Comparison of ENCODE assay signal across 8 mouse cellular contexts in the genomic region with DNA sequence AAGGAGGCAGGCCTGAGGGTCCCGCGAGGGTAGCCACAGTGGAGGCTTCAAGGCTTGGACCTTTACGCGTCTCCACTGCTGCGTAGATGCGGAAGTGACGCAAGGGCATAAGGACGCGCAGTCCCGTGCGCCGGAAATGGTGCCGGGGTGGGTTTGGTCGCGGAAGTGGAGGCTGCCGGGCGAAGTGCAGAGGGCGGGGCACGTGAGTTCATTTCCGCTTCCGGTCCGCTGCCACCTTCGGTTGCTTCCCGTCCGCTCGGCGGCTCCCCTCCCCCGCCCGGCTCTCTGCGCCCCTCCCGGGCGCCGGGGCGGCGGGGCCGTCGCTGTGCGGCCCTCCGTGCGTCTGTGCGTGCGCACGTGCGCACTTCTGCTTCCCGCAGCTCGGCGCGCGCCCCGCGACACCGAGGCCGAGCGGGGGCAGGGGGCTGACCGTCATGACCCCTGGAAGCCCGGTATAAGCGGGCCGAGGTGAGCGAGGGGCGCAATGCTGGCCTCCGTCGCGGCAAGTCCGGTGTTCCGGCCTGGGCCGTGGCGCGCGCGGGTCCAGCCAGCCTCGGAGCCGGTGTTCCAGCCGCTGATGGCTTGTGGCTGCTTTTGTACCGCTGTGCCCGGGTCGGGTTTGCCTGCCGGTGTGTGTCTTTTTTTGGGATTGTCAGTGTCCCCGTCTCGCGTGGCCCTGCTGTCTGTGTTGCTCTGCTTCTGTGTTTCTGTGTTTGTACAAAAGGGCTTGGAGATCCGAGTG. TPM values are rescaled to one million over a fixed set of nuclear protein-coding genes. Genes with fewer than 3 reads are reported as not detected.
DNase-seq lines count a peak whose midpoint lies in the region; ATAC-seq and TF ChIP-seq lines count a peak whose summit lies in the region.

Gene Epn1, plus strand, starts transcription at position 226 of the 742 bp plus-strand sequence.

- peaks cover 31% of the 10 kb centered on the region for H3K4me1 ChIP-seq in forebrain, embryonic 15.5 days
- H3K4me1 ChIP-seq in lung, adult 2 months (ENCODE audit: control insufficient read depth, insufficient read depth, low read length): peaks cover 4% of the 10 kb centered on the region; the same call in 1 of the 2 replicates

- H3K9ac ChIP-seq in forebrain, embryonic 15.5 days (replicated peaks): peak within 1 kb of the TSS; percentile 96

- H3K36me3 ChIP-seq in forebrain, embryonic 15.5 days: peaks cover 50% of the 10 kb centered on the region

- no peaks in the 10 kb centered on the region for H3K27me3 ChIP-seq in forebrain, embryonic 15.5 days

- H3K27ac ChIP-seq in forebrain, embryonic 15.5 days (replicated peaks): peak within 1 kb of the TSS; percentile 87

- peak; percentile 94 for DNase-seq in ES-CJ7 (ENCODE audit: low read depth, low spot score)
- DNase-seq in cerebellum, adult 11 months: peak; percentile 96
- DNase-seq in heart, postnatal 25 days (ENCODE audit: low spot score): peak; percentile 91
- DNase-seq in layer of hippocampus, adult 18-20 months (ENCODE audit: low spot score in 2 of 2): peak; percentile 97
- peak; percentile 94 for DNase-seq in lung, adult 2 months
- peak; percentile 93 to 95 for DNase-seq in thymus, adult 18-20 months

- peak within 1 kb of the TSS; percentile 64 for H3K4me2 ChIP-seq in forebrain, embryonic 15.5 days (replicated peaks)

- WGBS in forebrain, embryonic 15.5 days: under 1% methylated on average over 81 of the region's 81 CpGs
- under 1% methylated on average over 81 of the region's 81 CpGs for WGBS in lung, adult 2 months

- peak within 1 kb of the TSS; percentile 98 for H3K4me3 ChIP-seq in forebrain, embryonic 15.5 days
- H3K4me3 ChIP-seq in lung, adult 2 months (replicated peaks; ENCODE audit: extremely low read depth, low read depth, low read length): peak within 1 kb of the TSS; percentile 58

- ATAC-seq in forebrain, embryonic 15.5 days (replicated peaks): peak; percentile 98
- peak; percentile 93 for ATAC-seq in neutrophil, adult 5-6 weeks (ENCODE audit: extremely low read depth, insufficient number of reproducible peaks, low FRiP score, poor library complexity, severe bottlenecking)

- no peaks in the 10 kb centered on the region for H3K9me3 ChIP-seq in forebrain, embryonic 15.5 days

- peak; percentile 76; the same call in 1 of the 2 replicates for TF ChIP-seq POLR2A in lung, adult 2 months (IDR thresholded peaks at IDR 0.05; ENCODE audit: borderline replicate concordance, extremely low read depth, low read depth, low read length)

- no peak for TF ChIP-seq CTCF in lung, adult 2 months (IDR thresholded peaks at IDR 0.05; ENCODE audit: insufficient read depth, low read length)

- intact Hi-C loops in heart, postnatal 25 days (cut with DNase I): loop anchor here (1.0 to 5.0 kb wide), 2 partner anchors 18 to 42 kb away; partner anchors contain the start of gene U2af2

RNA-seq across cellular contexts. Expression of gene Epn1, which starts in this region (rescaled TPM):
- 94.5 and 96.9 TPM in 2 replicates for polyA plus RNA-seq in forebrain, embryonic 15.5 days (2015; fragmentation: Nextera tagmentation; extraction: Ambion mirVana)
- 100 to 1,000 TPM; 178 to 187 TPM for total RNA-seq in heart, postnatal 25 days (2021)
- total RNA-seq in layer of hippocampus, adult 18-20 months (2021): 100 to 1,000 TPM; 558 to 565 TPM
- polyA plus RNA-seq in lung, adult 2 months (2012; rRNA removed): 151 and 160 TPM in 2 replicates
- 118 and 130 TPM in 2 replicates for total RNA-seq in neutrophil, adult 5-6 weeks (2017)

Comparison
In these comparisons a context has a peak if more than half of its experiments do, and no peak if none do; other contexts are left out.
1. Peak in every context shown above with its lines: DNase-seq, ATAC-seq, H3K4me3 ChIP-seq and H3K27ac ChIP-seq.